ENCODE assay signal across 8 mouse cellular contexts in genomic region chr13:58066081-58066495, GRCm38 (mm10). TPM values are rescaled to one million over a fixed set of nuclear protein-coding genes. Genes with fewer than 3 reads are reported as not detected.
DNase-seq lines count a peak whose midpoint lies in the region; ATAC-seq lines count a peak whose summit lies in the region.

No protein-coding gene starts in this region.

- H3K36me3 ChIP-seq in lung, embryonic 15.5 days, result peaks cover 5% of the 10 kb centered on the region
- H3K36me3 ChIP-seq in hindbrain, embryonic 15.5 days, result peaks cover 22% of the 10 kb centered on the region
- 0 out of 2 replicates have a peak, but pooled peaks cover 3% of the 10 kb centered on the region for H3K36me3 ChIP-seq in liver, embryonic 13.5 days

- H3K27ac ChIP-seq in lung, embryonic 15.5 days, result peak overlapping the region; percentile 88
- 0 out of 2 replicates have a peak overlapping the region, but pooled peaks have one; percentile 23 for H3K27ac ChIP-seq in hindbrain, embryonic 15.5 days (replicated peaks)
- H3K27ac ChIP-seq in liver, embryonic 13.5 days, result peak overlapping the region; percentile 47

- H3K4me2 ChIP-seq in lung, embryonic 15.5 days, result no peak overlapping the region
- no peak overlapping the region for H3K4me2 ChIP-seq in hindbrain, embryonic 15.5 days
- no peak overlapping the region for H3K4me2 ChIP-seq in liver, embryonic 13.5 days

- no peaks in the 10 kb centered on the region for H3K9me3 ChIP-seq in lung, embryonic 15.5 days
- no peaks in the 10 kb centered on the region for H3K9me3 ChIP-seq in hindbrain, embryonic 15.5 days
- no peaks in the 10 kb centered on the region for H3K9me3 ChIP-seq in liver, embryonic 13.5 days (replicated peaks)

- DNase-seq in frontal cortex, postnatal 10 days (ENCODE audit: low spot score in 2 of 2), result no peak
- no peak for DNase-seq in lung, adult 18-20 months
- DNase-seq in liver, embryonic 13.5 days, result no peak
- DNase-seq in cerebellum, postnatal 14 days, result no peak
- DNase-seq in frontal cortex, postnatal 14 days (ENCODE audit: low spot score in 2 of 2), result no peak

- ATAC-seq in frontal cortex, adult (ENCODE audit: low TSS enrichment), result peak; percentile 28
- ATAC-seq in lung, embryonic 15.5 days (ENCODE audit: borderline replicate concordance, extremely low read depth, low FRiP score, low TSS enrichment), result no peak
- ATAC-seq in hindbrain, embryonic 15.5 days (ENCODE audit: low FRiP score, low read depth), result no peak
- no peak for ATAC-seq in liver, embryonic 13.5 days (ENCODE audit: low read depth)

- H3K4me3 ChIP-seq in lung, embryonic 15.5 days, result no peak overlapping the region
- no peak overlapping the region for H3K4me3 ChIP-seq in hindbrain, embryonic 15.5 days
- no peak overlapping the region for H3K4me3 ChIP-seq in liver, embryonic 13.5 days (replicated peaks)

- peaks cover 42% of the 10 kb centered on the region for H3K4me1 ChIP-seq in lung, embryonic 15.5 days
- H3K4me1 ChIP-seq in hindbrain, embryonic 15.5 days (replicated peaks), result no peaks in the 10 kb centered on the region
- H3K4me1 ChIP-seq in liver, embryonic 13.5 days (replicated peaks), result peaks cover 27% of the 10 kb centered on the region

- H3K27me3 ChIP-seq in lung, embryonic 15.5 days, result no peaks in the 10 kb centered on the region
- H3K27me3 ChIP-seq in hindbrain, embryonic 15.5 days, result no peaks in the 10 kb centered on the region
- no peaks in the 10 kb centered on the region for H3K27me3 ChIP-seq in liver, embryonic 13.5 days

- H3K9ac ChIP-seq in lung, embryonic 15.5 days, result no peak overlapping the region
- H3K9ac ChIP-seq in hindbrain, embryonic 15.5 days, result no peak overlapping the region
- no peak overlapping the region for H3K9ac ChIP-seq in liver, embryonic 13.5 days

- 70% methylated on average over 13 of the region's 13 CpGs for WGBS in lung, embryonic 15.5 days
- 90% methylated on average over 13 of the region's 13 CpGs for WGBS in hindbrain, embryonic 15.5 days
- WGBS in liver, embryonic 13.5 days (ENCODE audit: insufficient replicate concordance), result 65% methylated on average over 13 of the region's 13 CpGs

RNA-seq across cellular contexts. Expression of gene Klhl3, which starts 47.3 kb away (rescaled TPM):
- 4.2 and 4.8 TPM in 2 replicates for polyA plus RNA-seq in lung, embryonic 15.5 days (2015; fragmentation: Nextera tagmentation; extraction: Ambion mirVana)
- 12.6 and 14.0 TPM in 2 replicates for polyA plus RNA-seq in hindbrain, embryonic 15.5 days (2015; fragmentation: Nextera tagmentation; extraction: Ambion mirVana)
- 0.79 and 0.91 TPM in 2 replicates for polyA plus RNA-seq in liver, embryonic 13.5 days (2015; fragmentation: Nextera tagmentation; extraction: Ambion mirVana)

Comparison
In these comparisons a context has a peak if more than half of its experiments do, and no peak if none do; other contexts are left out.
1. H3K27ac ChIP-seq: peak in every context shown above with its lines; median percentile 88 in lung, embryonic 15.5 days; 47 in liver, embryonic 13.5 days; 23 in hindbrain, embryonic 15.5 days.